ENCODE assay signal across 30 mouse cellular contexts in genomic region chr5:148631566-148631965, GRCm38 (mm10).
"Had no signal": no experiment of that assay in that cellular context is flagged by ENCODE, and none has a peak within 500 bp of the region (broad histone marks: within the 10 kb centered on the region; RNA-seq: fewer than 3 reads in every experiment).

No protein-coding gene starts in this region.

- H3K4me3 ChIP-seq: heart, embryonic 10.5 days; heart, embryonic 12.5 days; heart, embryonic 13.5 days; heart, embryonic 15.5 days; hindbrain, embryonic 10.5 days; hindbrain, embryonic 12.5 days; hindbrain, embryonic 13.5 days; hindbrain, embryonic 15.5 days; intestine, embryonic 15.5 days; kidney, embryonic 15.5 days; layer of hippocampus, adult 2 months had no signal

- H3K4me1 ChIP-seq: intestine, embryonic 15.5 days had no signal

- ATAC-seq: inflammation-experienced regulatory T-cells, adult 6 months; intestine, embryonic 15.5 days; intestine, embryonic 16.5 days; intestine, postnatal 0 days had no signal

- H3K9ac ChIP-seq: heart, embryonic 12.5 days; heart, embryonic 13.5 days; heart, embryonic 15.5 days; hindbrain, embryonic 12.5 days; hindbrain, embryonic 13.5 days; hindbrain, embryonic 15.5 days; intestine, embryonic 15.5 days; kidney, embryonic 15.5 days had no signal

- H3K27ac ChIP-seq: hindbrain, embryonic 12.5 days; hindbrain, embryonic 13.5 days; hindbrain, embryonic 15.5 days; hindbrain, postnatal 0 days; intestine, embryonic 15.5 days; kidney, embryonic 15.5 days; kidney, postnatal 0 days; layer of hippocampus, adult 2 months had no signal

- H3K36me3 ChIP-seq: heart, embryonic 10.5 days; heart, embryonic 12.5 days; heart, embryonic 13.5 days; heart, embryonic 15.5 days; hindbrain, embryonic 10.5 days; hindbrain, embryonic 12.5 days; hindbrain, embryonic 13.5 days; hindbrain, embryonic 15.5 days; intestine, embryonic 15.5 days; kidney, embryonic 15.5 days had no signal

- H3K9me3 ChIP-seq: heart, embryonic 10.5 days; heart, embryonic 12.5 days; heart, embryonic 13.5 days; heart, embryonic 15.5 days; hindbrain, embryonic 10.5 days; hindbrain, embryonic 12.5 days; hindbrain, embryonic 13.5 days; hindbrain, embryonic 15.5 days; intestine, embryonic 15.5 days; kidney, embryonic 15.5 days had no signal

- DNase-seq: heart, postnatal 10 days; heart, postnatal 14 days; heart, postnatal 4 days; kidney, adult 11 months; kidney, adult 2 months; kidney, adult 8-10 months; kidney, adult 9 months; kidney, postnatal 10 days; kidney, postnatal 14 days; kidney, postnatal 25 days; kidney, postnatal 36 days; kidney, postnatal 4 days; layer of hippocampus, adult 9-11 months; layer of hippocampus, postnatal 36 days had no signal

- H3K27me3 ChIP-seq: heart, embryonic 12.5 days; heart, embryonic 13.5 days; heart, embryonic 15.5 days; hindbrain, embryonic 12.5 days; hindbrain, embryonic 13.5 days; hindbrain, embryonic 15.5 days; intestine, embryonic 15.5 days; kidney, embryonic 15.5 days had no signal

- H3K4me2 ChIP-seq: heart, embryonic 12.5 days; hindbrain, embryonic 12.5 days; hindbrain, embryonic 13.5 days; hindbrain, embryonic 15.5 days; intestine, embryonic 15.5 days; kidney, embryonic 15.5 days had no signal
